Mouse (Mus musculus): ENCODE results near the gene Taok2.
A peak's percentile ranks its signal among the peaks of the same experiment; 100 is the strongest.
"Not testable (repeated sequence)": the region's sequence is repeated elsewhere in the genome, so short reads cannot be mapped to it uniquely, and the experiment has no call there.

The Taok2 gene

DNA sequence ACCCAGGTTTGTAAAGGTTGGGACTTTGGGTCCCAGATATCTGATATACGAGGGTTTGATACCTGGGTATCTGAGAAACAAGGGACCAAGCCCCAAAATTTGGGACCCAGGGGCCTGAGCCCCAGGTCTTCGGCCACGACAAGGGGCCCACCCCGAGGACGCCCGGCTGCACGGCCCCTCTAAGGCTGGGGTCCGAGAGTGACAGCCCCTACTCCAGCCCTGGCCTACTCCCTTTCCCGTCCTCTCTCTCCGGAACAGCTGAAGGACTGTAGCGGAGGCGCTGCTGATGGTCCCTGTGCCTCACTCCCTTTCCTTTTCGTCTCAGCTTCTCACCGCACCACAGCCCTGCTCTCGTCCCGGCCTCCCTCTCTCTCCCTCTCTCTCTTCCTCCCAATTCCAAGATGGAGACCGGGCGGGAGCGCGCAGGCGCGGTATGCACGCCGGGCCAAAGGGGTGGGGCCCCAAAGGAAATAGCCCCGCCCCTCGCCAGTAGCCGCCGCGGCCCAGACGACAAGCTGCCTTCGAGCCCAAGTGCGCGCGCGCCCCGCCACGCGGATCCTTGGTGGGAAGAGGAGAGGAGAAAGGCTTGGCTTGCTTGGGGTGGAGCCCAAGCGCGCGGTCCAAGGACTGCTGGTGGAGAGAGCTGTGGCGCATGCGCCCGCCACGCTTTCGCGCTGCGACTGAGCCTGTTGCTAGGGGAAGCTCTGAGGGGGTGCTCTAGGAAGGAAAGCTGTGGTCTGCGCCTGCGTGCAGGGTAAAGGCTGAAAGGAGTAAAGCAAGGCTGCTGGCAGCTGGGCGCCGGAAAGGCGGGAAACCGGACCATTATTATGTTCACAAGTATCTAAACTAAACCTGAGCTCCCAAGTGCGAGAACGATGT lies at the start of gene Taok2:
Gene Taok2, minus strand, starts transcription at position 418 of the 879 bp plus-strand sequence.
- peak; percentile 98 to 99 for DNase-seq (ENCODE audit: low spot score in 2 of 2)

DNA sequence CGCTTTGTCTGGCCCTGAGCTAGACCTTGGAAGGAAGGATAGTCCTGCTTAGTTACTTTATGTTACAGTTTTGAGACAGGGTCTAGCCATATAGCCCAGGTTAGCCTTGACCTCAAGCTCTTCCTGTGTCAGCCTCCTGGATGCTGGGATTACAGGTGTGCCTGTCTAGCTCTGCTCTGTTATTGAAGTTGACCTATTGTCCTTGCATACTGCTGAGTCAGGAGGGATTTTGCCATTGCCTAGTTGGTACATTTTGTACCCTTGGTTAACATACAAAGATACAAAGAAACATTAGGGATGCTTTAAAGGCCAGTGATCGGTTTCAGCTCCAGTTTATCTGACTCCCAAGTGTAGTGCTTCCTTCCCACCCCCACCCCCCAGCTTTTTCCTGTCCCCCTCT lies 48.1 kb upstream of the Taok2 start:
- DNase-seq (ENCODE audit: low spot score in 2 of 2), result no peak

DNA sequence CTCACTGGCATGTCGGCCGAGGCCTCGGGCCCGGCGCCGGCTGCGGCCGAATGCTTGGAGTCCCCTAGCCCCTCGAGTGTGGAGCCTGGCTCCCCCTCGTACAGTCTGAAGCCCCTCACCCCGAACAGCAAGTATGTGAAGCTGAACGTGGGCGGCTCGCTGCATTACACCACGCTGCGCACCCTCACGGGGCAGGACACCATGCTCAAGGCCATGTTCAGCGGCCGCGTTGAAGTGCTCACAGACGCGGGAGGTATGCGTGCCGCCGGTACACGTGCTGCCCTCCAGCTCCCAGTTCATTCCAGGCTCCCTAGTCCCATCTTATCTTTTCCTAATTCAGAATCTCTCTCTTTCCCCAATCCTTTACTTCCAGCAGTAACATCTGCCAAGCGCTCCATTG lies 44.5 kb upstream of the Taok2 start:
- DNase-seq (ENCODE audit: low spot score in 2 of 2), result peak; percentile 29 to 36

DNA sequence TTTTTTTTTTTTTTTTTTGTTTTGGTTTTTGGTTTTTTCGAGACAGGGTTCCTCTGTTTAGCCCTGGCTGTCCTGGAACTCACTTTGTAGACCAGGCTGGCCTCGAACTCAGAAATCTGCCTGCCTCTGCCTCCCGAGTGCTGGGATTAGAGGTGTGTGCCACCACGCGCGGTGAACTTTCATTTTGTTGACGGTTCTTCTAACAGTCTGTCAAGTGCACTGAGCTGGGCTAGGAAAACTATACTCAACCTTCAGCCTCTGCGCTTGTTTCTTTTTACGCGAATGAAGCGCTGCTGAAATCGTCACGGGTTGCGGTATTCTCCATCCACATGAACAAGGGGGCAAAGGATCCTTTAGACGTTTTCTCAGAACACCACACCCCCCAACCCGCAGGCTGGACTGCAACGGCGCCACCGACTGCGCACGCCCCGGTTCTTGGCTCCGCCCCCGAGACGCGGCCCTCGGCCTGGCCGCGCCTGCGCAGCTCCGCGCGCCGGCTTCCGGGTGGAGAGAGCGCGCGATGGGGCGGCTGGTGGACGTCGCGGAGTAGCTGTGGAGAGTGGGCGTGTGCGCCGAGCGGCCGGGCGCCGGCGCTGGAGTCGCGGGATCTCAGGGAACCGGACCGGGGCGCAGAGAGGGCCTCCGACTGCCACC lies 44.0 kb upstream of the Taok2 start, which contains the start of gene Kctd13:
Gene Kctd13, plus strand, starts transcription at position 496 of the 654 bp plus-strand sequence.
- DNase-seq (ENCODE audit: low spot score in 2 of 2), result peak; percentile 90 to 91

DNA sequence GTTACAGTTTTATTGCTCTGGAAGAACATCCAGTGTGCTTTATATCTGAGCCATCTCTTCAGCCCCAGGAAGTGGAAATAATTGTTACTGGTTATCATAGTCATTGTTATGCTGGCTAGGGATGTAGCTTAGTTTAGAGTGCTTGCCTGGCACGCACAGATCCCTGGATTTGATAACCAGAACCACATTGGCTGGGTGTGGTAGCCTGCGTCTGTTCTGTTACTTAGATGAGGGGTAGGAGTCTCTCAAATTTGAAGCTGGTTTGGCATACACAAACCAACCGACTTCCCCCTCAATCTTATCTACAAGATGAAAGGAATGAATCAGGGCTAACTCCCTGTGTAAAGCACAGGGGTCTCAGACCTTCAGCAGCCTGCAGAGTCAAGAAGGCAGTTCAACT lies 41.8 kb upstream of the Taok2 start:
- DNase-seq (ENCODE audit: low spot score in 2 of 2), result no peak

DNA sequence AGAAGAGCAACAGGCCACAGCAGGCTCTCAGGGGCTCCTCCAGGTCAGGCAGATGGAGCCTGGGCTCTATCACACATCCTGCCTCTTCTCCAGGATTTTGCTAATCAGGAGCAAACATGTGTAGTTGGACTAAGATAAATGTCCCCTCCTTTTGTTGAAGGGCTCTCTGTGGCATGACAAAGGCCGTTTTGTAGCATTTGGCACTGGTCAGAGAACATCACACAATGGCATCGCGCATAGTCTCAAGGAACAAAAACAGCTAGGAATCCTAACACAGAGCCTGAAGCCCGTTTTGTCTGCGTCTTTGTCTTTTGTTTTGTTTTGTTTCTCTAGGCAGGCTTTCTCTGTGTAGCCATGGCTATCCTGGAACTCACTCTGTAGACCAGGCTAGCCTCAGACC lies 39.5 kb upstream of the Taok2 start:
- DNase-seq (ENCODE audit: low spot score in 2 of 2), result no peak

DNA sequence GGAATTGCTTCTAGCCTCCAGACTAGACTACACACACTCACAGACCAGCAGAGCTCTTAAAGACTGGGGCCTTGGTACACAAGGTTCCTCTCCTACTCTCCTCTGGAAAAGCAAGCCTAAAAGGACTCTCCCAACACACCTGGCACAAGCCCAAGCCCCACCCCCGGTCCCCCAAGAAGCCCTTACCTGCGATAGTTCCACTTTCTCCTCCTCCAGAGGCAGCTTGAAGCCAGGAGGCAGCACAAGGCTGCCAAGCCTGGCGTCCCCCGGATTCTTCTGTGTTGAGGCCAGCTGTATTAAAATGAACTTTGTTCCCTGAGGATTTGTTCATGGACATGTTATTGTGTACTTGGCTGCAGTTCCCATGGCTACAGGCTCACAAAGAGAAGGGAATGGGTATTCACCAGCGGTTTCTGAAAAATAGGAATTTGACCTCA lies 38.1 kb upstream of the Taok2 start, which contains the start of gene Tmem219:
Gene Tmem219, minus strand, starts transcription at position 294 of the 437 bp plus-strand sequence.
- no peak for DNase-seq (ENCODE audit: low spot score in 2 of 2)

DNA sequence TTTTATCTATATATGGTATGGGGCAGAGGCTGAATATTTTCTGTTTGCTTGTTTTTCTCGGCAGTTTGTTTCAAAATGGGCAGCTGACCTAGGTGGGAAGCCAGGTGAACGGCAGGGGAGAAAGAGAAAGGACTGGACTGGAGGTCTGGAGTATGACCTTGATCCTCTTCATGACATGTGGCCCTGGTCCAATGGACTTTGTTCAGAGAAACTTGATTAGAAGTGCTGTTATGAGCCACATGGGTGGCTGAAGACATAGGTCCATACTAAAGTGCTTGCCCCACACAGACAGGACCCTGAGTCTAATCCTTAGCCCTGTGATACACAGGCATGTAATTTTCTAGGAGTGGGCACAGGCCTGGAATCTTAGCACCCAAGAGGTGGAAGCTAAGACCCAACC lies 37.1 kb upstream of the Taok2 start:
- no peak for DNase-seq (ENCODE audit: low spot score in 2 of 2)

DNA sequence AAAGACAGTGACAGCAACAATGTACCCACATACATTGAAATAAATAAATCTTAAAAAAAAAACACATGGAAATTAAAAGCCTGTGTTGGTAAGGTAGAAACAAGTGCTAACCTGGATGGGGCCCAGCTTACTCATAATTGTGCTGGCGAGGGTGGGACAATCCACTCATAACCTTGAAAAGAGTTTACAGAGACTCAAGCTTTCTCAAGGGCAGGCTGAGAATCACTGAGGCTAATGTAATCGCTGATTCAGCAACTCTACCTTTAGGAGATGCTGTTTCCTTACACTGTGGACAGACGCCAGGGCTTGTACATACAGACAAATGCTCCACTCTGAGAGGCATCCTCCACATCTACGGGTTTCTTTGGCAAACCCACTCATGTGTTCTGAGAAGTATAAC lies 35.5 kb upstream of the Taok2 start:
- DNase-seq (ENCODE audit: low spot score in 2 of 2), result no peak

DNA sequence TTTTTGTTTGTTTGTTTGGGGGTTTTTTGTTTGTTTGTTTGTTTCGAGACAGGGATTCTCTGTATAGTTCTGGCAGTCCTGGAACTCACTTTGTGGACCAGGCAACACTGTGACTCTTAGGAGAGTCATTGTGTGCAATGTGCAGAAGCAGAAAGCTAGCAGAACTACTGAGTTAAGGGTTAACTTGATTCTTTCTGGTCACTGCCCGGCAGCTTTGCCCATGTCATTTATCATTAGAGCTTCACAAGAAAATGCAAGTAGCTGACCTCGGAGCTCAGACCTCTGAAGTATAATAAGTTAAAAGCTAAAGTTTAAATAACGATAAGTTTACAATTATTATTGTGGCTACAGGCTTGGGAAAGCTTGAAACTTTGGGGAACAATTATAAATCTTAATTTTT lies 33.9 kb upstream of the Taok2 start:
- not testable (repeated sequence) for DNase-seq (ENCODE audit: low spot score in 2 of 2)

DNA sequence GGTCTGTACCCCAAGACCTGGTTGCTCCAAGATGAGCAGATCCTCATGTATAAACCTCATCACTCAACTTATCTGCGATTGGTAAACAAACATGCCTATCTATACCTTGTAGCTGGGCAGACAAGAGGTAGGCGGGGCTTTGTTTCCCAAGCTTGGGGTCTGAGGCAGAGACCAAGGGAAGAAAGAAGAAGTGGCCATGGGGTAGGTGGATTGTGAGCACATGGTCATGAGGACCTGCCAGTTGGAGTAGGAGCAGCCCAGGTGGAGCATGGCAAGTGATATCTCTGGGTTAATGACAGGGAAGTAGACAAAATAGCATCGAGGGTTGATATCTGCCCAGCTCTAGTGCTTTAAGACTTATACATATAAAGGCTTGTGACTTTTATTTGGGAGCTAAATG lies 30.3 kb upstream of the Taok2 start:
- DNase-seq (ENCODE audit: low spot score in 2 of 2), result no peak

DNA sequence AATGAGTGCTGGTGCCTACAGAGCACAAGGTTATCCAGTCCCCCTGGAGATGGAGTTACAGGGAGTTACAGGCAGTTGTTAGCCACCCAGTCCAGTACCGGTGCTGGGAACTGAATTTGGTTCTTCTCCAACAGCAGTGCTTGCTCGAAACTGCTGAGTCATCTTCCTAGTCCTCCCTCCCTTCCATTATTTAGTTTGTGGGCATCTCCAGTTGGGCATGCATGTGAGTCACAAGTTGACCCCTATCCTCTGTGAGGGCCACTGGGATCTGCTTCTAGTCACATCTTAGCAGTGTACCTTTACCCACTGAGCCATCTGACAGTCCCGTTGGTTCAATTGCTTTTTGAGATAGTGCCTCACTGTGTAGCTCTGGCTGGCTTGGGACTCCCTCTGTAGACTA lies 21.1 kb upstream of the Taok2 start:
- no peak for DNase-seq (ENCODE audit: low spot score in 2 of 2)

DNA sequence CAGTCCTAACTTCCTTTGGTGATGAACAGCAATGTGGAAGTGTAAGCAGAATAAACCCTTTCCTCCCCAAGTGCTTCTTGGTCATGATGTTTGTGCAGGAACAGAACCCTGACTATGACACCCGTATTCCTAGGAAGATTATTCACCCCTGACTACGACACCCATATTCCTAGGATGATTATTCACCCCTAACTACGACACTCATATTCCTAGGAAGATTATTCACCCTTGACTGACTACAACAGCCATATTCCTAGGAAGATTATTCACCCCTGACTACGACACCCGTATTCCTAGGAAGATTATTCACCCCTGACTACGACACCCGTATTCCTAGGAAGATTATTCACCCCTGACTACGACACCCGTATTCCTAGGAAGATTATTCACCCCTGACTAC lies 15.3 kb upstream of the Taok2 start:
- not testable (repeated sequence) for DNase-seq (ENCODE audit: low spot score in 2 of 2)

DNA sequence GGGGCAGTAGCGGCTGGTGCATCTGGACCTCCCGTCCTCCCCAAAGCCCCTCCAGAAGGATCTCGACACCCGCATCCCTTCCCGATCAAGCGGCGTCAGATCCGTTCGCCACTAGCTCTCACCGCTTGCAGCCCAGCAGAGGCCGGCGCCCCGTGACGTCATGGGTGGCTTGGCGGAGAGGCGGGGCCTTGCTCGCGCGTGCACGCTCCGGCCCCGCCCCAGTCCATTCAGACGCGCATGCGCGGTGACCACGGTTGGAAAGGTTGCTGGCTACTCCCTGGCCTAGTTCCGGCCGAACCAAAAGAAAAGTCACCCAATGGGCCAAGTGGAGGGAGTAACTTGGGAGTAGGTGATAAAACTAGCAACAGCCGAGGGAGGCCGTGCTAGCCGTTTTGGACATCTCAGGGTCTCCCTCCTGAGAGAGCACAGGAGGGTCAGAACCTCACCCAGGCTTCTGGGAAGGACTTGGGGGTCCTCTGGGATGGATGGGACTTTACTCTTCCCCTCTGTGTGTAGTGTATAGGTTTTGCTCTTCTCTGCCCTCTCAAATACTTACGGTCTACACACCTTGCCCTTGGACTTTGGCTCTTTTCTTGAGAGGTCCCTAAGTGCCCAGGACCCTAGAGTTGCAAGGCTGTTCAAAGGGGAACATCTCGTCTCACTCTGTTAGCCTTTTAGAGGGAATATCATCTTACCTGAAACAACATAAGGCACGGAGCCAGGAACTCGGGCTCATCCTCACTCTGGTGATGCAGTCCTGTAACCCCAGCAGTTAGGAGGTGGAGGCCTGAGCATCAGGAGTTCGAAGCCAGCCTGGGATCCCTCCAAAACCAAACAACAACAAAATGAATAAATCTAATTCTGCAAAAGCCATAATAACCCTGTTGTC lies 13.8 kb upstream of the Taok2 start:
- DNase-seq (ENCODE audit: low spot score in 2 of 2), result peak; percentile 95 to 96

DNA sequence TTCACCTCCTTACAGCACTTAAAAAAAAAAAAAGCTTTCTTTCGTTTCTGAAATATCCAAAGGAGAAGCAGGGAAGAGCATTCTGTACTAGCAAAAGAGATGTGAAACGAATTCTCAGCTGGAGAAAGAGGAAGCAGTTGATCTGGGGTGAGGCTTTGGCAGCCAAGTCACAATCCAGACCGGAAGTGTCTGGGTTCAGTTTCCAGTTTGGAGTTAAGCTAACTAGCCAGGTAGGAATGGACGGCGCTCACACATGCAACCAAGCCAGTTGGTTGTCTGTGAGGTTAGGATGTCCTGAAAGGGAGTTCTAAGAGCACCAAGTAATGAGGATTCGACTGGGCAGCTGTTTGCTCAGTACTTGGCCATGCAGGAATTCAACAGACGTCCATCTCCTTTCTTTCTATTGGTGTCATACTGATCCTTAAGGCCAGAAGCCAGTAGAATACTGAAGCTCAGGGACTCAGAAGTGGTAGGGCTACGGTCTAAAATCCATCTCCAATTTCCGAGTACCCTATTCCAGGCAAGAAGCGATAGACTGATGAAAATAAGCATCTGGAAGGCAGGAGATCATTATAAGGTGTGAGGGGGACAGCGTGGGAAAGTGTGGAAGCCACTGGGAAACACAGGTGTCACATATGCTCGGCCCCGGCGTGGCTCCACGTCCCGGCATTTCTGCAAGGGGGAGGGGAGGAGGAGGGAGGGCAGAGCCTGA lies 13.0 kb upstream of the Taok2 start:
- DNase-seq (ENCODE audit: low spot score in 2 of 2), result peak in 1 of 2 experiments; percentile 17

DNA sequence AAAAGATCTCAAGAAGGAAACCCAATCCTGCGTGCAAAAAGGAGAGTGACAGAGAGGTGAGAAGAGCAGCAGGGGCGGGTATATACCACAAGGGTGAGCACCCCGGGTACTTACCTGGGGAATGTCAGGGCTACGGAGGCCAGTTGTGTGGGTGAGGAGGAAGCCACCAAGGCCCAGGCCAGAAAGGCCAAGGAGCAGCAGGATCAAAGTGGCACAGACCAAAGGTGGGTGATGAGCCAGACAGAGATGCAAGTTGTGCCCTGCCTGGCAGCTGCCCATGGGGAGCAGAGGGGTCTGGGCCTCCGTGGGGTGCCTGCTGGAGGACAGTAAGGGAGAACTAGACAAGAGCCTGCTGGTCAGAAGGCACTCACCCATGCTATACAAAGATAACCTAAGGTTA lies 12.4 kb upstream of the Taok2 start:
- no peak for DNase-seq (ENCODE audit: low spot score in 2 of 2)

DNA sequence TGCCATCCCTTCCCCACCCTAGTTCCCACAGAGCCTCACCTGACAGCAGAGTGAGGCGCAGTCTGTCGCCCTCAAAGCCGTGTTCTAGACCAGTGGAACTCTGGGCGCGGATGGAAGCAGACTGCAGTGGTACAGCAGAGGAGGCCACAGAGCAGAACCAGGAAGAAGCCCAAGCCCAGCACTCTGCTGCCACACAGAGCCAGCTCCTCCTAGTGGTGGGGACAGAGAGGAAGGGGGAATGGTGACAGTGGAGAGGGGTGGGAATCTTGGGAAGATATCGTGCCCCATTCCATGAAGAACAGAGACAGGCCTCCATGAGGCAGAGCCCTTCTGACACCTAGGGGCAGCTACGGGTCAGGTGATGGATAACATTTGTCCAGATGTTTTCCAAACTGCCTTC lies 4.3 kb upstream of the Taok2 start:
- DNase-seq (ENCODE audit: low spot score in 2 of 2), result no peak

DNA sequence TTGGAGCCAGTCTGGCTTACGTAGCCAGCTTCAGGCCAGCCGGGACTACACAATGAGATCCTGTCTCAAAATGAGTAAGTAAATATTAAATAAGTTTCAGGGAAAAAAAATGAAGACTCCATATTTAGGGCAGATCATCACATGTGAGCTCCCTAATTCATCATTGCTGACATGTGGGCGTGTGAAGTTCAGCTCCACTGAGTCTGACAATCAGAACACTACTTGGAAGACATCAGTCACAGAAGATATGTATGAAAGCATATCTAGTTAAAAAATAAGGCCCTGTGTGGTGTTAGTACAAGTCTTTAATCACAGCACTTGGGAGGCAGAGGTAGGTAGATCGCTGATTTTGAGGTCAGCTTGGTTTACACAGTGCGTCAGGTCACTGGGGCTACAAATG lies 2.8 kb upstream of the Taok2 start:
- no peak for DNase-seq (ENCODE audit: low spot score in 2 of 2)

DNA sequence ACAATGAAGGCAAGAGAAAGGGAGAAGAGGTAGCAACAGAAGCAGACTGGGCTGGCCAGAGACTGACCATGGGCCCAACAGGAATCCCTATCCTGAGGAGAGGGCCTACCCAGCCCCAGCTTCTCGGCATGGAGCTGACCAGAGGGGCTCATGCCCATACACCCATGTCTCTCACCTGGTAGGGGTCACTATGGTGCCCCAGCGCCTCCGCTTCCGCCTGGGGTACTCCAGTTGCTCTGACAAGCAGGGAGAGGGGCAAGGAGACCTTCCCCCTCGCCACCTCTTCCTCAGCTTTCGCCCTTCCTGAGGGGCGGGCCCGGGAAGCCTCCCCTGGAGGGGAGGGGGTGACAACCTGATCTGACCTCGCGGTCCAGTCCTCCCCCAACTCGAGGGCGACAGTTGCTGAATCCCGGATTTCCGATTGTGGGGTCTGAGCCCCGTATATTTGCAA lies 747 bp downstream of the Taok2 start:
- DNase-seq (ENCODE audit: low spot score in 2 of 2), result no peak

DNA sequence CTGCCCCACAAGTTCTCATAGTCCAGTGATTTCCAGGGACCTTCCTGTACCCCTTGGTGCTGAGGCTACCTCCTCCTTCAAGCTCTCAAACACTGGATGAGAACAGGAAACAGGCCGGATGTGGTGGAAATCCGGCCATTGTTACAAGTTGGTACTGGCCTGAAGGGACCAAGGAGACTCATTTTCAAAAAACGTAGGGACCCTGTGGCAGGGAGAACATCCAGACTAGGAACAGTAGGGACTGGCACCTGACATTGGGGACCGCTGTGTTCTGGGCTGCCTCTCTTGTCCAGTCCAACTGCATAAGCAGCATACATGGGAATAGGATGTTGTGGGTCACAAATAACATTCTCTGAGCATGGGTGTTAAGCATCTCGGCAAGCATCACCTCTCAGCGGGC lies 3.5 kb downstream of the Taok2 start:
- no peak for DNase-seq (ENCODE audit: low spot score in 2 of 2)

DNA sequence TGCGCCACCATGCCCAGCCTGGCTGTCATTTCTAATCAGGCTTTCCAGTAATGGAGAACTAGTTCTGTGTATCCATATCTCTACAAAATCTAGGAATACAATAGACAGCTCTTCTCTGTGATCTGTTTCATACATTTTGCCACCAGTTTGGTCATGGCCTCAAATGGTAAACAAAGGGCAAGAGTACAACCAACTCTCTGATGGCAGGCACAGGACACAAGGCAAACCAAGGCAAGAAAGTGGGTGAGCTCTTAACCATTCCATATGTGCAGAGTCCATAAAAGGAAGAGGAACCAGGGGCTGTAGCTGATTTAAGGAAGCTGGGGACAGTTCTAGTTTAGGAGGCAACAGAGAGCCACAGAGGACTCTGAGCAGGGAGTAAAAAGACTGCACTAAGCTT lies 7.3 kb downstream of the Taok2 start:
- DNase-seq (ENCODE audit: low spot score in 2 of 2), result no peak
